Mouse (Mus musculus): ENCODE data around the gene Slmap.

DNA sequence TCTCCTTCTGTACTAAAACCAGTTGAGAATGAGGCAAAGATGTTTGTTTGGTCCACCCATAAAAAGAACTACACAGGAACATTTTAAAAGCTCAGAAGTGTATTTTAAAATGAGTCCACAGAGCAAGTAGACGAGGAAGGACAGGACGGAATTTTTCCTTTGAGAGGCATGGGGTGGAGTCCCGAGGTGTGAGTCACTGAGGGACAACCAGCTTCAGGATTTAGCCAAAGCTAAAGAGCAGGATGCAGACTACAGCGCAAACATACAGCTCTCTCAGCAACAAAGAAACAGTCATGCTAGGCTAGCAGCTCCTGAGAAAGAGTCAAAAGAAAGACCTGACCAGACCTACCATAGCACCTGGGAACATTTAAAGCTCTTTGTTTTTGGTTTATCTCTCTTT is 27.4 kb downstream of the Slmap start:
- TF ChIP-seq CHD1 (IDR thresholded peaks at IDR 0.05; ENCODE audit: low read depth, low read length) (no peak), HCFC1 (IDR thresholded peaks at IDR 0.05; ENCODE audit: low read depth, low read length) (no peak), ZNF384 (IDR thresholded peaks at IDR 0.05; ENCODE audit: low read depth, low read length) (no peak), EP300 (IDR thresholded peaks at IDR 0.05; ENCODE audit: low read length) (no peak)
